Mouse (Mus musculus) ES-E14 (cell line): ENCODE data around the gene Morn1. TPM values are rescaled to one million over a fixed set of nuclear protein-coding genes. Genes with fewer than 3 reads are reported as not detected.

Experiments used
- DNase-seq: peaks from one replicate; pipeline ENCODE4 v3.0.0-alpha.2; 2013; ENCODE audit warnings: low read depth, low spot score
- H3K27ac ChIP-seq: 2 replicates; pipeline ENCODE4 v1.5.1; 2012; ENCODE audit warnings: low read depth, mild to moderate bottlenecking, low read length, moderate library complexity, mixed read lengths; ENCODE audit not compliant: poor library complexity, insufficient read depth, severe bottlenecking
- H3K36me3 ChIP-seq: 2 replicates; pipeline ENCODE4 v1.6.1; 2012; ENCODE audit warnings: mild to moderate bottlenecking, low read length, moderate library complexity, mixed read lengths; ENCODE audit not compliant: control insufficient read depth, poor library complexity, insufficient read depth, severe bottlenecking
- H3K4me1 ChIP-seq, 2 experiments: fragments of 150-350 bp in 1 of 2; sonication (generic) in 1 of 2; 2 replicates each; pipeline ENCODE4 v1.6.1; 2012; ENCODE audit warnings: low read length in 2 of 2, mild to moderate bottlenecking in 1 of 2, mixed read lengths in 1 of 2; ENCODE audit not compliant: control insufficient read depth in 2 of 2, insufficient read depth in 2 of 2, poor library complexity in 1 of 2
- H3K4me3 ChIP-seq, 2 experiments: fragments of 150-350 bp in 1 of 2; sonication (generic) in 1 of 2; 2 replicates each; pipeline ENCODE4 v1.5.1; 2012; ENCODE audit warnings: low read length in 2 of 2, low read depth in 1 of 2, mild to moderate bottlenecking in 1 of 2, mixed read lengths in 1 of 2; ENCODE audit not compliant: insufficient read depth in 1 of 2, poor library complexity in 1 of 2, severe bottlenecking in 1 of 2
- H3K9ac ChIP-seq: 2 replicates; pipeline ENCODE4 v1.6.1; 2012; ENCODE audit warnings: low read depth, mild to moderate bottlenecking, low read length, mixed read lengths; ENCODE audit not compliant: poor library complexity, insufficient read depth, severe bottlenecking
- H3K9me3 ChIP-seq: fragments of 150-350 bp; sonication (generic); 2 replicates; pipeline ENCODE4 v1.6.1; 2012; ENCODE audit warnings: low read depth, mild to moderate bottlenecking, low read length; ENCODE audit not compliant: control insufficient read depth, insufficient read depth
- CHD2 ChIP-seq: IDR thresholded peaks from 2 replicates; pipeline ENCODE4 v1.6.1; 2014; ENCODE audit warnings: mild to moderate bottlenecking, low read depth, low read length, inconsistent platforms
- HCFC1 ChIP-seq: IDR thresholded peaks from 2 replicates; pipeline ENCODE4 v1.6.1; 2012; ENCODE audit warnings: low read length, inconsistent platforms, borderline replicate concordance; ENCODE audit not compliant: insufficient read depth
- MAFK ChIP-seq: IDR thresholded peaks from 2 replicates; pipeline ENCODE4 v1.6.1; 2014; ENCODE audit warnings: mild to moderate bottlenecking, low read depth, low read length, inconsistent platforms; ENCODE audit not compliant: insufficient read depth
- ZC3H11A ChIP-seq: IDR thresholded peaks from 2 replicates; pipeline ENCODE4 v1.6.1; 2012; ENCODE audit warnings: low read depth, mild to moderate bottlenecking, inconsistent platforms, low read length, borderline replicate concordance
- ZNF384 ChIP-seq: IDR thresholded peaks from 2 replicates; pipeline ENCODE4 v1.6.1; 2012; ENCODE audit warnings: low read depth, low read length, inconsistent platforms
- in situ Hi-C, 2 experiments: fragments of 600-800 bp; cut with MboI; formaldehyde crosslinking; loops; one replicate each; pipeline ENCODE4 v1.15.1; 2025; ENCODE audit warnings: low sequenced_read_pairs in 2 of 2, inconsistent platforms in 1 of 2; ENCODE audit not compliant: unreplicated experiment in 2 of 2
- total RNA-seq: library from RNA; depleted of rRNA; stranded (reverse); fragments of 300-350 nt; gene quantifications from 2 replicates; pipeline ENCODE4 v1.2.3, GENCODE M21; 2012

The Morn1 gene
- total RNA-seq, 1 experiment = 3.4 TPM

- Histone ChIP-seq H3K4me1 (no peaks in the 10 kb centered on the region), H3K36me3 (no peaks in the 10 kb centered on the region), H3K27ac (no peak overlapping the region), H3K9me3 (no peaks in the 10 kb centered on the region), H3K9ac (no peak overlapping the region), H3K4me3 (no peak overlapping the region)
- in situ Hi-C loops = no loop called here
- no peak for TF ChIP-seq HCFC1
- TF ChIP-seq MAFK = no peak
- no peak for TF ChIP-seq ZNF384
- TF ChIP-seq CHD2 = no peak
- TF ChIP-seq ZC3H11A = no peak
- no peak for DNase-seq
Measured at GRCm38 (mm10) chr4:155142836-155143235, 56.5 kb downstream of the Morn1 start.

- TF ChIP-seq MAFK (no peak), HCFC1 (no peak), CHD2 (no peak), ZNF384 (no peak), ZC3H11A (no peak)
- Histone ChIP-seq H3K9me3 (no peaks in the 10 kb centered on the region), H3K4me3 (no peak overlapping the region), H3K27ac (no peak overlapping the region), H3K9ac (no peak overlapping the region), H3K36me3 (no peaks in the 10 kb centered on the region), H3K4me1 (no peaks in the 10 kb centered on the region)
- DNase-seq = no peak
- in situ Hi-C loops = no loop called here
Measured at GRCm38 (mm10) chr4:155143411-155143810, 57.0 kb downstream of the Morn1 start.

DNA sequence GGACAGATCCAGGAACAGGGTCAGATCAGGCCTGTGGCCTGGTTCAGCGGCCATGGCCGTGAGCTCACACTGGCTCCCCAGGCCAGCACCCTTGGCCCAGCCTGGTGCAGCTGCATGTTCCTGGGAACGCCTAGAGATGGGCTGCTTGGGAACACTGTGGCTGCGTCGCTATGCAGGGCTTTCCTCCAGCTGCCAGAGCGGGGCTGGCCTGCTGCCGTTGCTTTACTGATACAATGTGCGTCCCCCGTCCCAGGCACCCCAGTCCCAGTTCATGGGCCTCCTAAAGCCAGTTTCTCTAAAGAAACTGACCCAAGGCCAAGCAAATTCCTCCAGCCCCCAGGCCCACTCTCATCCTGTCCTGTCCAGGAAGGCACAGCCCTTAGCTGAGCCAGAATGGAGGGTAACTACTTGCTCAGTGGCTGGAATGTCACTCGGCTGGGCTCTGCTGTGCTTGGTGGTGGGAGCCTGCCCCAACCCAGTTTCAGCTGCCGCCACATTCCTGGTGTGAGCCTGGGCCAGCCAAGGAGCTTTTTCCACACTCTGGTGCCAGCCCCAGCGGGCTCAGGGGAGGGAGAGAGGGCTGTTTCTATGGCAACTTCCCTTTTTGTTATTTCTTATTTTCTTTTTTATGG is 57.6 kb downstream of the Morn1 start:
- Histone ChIP-seq H3K27ac (no peak overlapping the region), H3K9me3 (no peaks in the 10 kb centered on the region), H3K4me1 (no peaks in the 10 kb centered on the region; a peak in 1 of 4 replicates), H3K4me3 (no peak overlapping the region), H3K9ac (no peak overlapping the region), H3K36me3 (no peaks in the 10 kb centered on the region)
- TF ChIP-seq HCFC1 (no peak), ZNF384 (no peak), CHD2 (no peak), ZC3H11A (no peak), MAFK (no peak)
- no peak for DNase-seq
- in situ Hi-C loops = no loop called here

DNA sequence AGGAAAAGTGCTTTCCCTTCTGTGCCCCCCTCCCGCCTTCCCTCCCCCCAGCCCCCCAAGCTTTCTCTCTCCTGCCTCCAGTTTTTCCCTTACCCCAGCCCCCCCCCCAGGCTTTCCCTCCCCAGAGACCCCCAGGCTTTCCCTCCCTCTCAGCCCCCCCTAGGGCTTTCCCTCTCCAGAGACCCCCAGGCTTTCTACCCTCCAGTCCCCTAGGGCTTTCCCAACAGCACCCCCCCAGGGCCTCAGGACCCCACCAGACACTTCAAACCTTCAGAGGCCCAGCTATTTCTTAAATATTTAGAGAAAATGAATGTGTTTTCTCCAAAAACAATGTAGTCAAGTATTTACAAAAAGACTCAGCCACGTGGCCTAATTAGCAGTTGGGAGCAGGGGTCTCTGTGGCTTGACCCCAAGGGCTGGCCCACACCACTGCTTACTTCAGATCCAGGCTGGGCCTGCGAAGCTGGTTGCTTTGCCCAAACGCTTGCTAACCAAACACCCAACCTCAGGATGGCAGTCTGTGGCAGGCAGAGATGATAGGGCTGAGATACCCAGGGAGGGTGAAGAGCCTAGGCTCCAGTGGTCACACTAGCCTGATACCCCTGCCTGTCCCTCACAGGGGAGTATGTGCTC is 58.3 kb downstream of the Morn1 start:
- Histone ChIP-seq H3K9me3 (no peaks in the 10 kb centered on the region), H3K4me1 (peaks cover under 1 to 3% of the 10 kb centered on the region in 2 experiments; a peak in 1 of 4 replicates), H3K9ac (no peak overlapping the region), H3K27ac (no peak overlapping the region), H3K4me3 (no peak overlapping the region), H3K36me3 (no peaks in the 10 kb centered on the region)
- no peak for DNase-seq
- no peak for TF ChIP-seq HCFC1
- no peak for TF ChIP-seq MAFK
- TF ChIP-seq ZC3H11A = no peak
- TF ChIP-seq CHD2 = no peak
- in situ Hi-C loops = no loop called here
